Mouse (Mus musculus) right cerebral cortex, postnatal 25 days (tissue): ENCODE measurements around the gene Olfr291.

Experiments used
- DNase-seq: peaks from one replicate; pipeline ENCODE4 v3.0.0; 2022

Olfr291 gene

DNA sequence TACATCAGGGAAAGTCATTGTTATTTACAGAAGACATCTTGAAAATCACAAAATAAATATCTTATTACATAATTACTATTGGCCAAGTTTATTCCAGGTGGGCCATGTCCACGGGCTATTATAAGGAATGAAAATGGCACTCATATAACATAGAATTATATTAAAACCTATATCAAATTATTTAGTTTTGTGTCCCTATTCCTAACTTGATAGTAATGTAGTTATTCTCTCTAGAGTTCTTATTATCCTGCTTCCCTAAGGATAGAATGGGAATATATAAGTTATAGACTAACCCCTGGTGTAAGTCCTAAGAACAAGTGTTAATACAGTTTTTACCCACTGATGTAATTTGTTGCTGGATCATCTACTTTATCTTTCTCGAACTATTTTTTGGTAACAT, at the start of gene Olfr291:
Gene Olfr291 (plus strand): TSS at position 301 of the 400 bp plus-strand sequence.
- DNase-seq = no peak

DNA sequence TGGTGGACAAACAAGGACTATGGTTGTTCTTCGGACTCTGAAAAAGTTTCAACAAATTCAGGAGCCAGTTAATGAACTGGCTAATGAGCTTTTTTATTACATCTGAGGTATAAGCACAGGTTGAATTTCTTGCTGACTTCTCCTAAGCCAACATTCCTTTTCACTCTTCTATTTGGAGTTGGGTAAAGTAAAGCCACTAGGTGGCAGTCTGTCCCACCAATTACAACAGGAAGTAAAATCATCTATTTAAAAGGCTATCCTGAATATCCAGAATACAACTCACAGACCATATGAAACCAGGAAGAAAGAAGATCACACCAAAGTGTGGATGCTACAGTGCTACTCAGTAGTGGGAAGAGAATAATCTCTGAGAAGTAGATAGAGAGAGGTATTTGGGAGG, 48.1 kb upstream of the Olfr291 start:
- DNase-seq = no peak

DNA sequence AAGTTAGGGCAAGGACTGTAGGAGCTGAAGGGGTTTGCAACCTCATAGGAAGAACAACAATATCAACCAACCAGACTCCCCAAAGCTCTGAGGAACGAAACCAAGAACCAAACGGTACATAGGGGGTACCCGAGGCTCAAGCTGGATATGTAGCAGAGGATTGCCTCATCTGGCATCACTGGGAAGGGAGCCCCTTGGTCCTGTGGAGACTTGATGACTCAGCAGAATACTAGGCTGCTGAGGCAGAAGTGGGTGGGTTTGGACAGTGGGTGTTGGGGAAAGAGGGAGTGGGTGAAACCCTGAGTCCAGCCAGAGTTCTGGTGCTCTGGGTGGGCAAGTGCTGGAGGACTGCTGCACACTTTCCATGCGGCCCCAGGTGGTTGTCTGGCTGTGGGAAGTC, 47.2 kb upstream of the Olfr291 start:
- no peak for DNase-seq

GRCm38 (mm10) chr7:84884530-84884929, 31.2 kb downstream of the Olfr291 start:
- no peak for DNase-seq
